In the genomic region with DNA sequence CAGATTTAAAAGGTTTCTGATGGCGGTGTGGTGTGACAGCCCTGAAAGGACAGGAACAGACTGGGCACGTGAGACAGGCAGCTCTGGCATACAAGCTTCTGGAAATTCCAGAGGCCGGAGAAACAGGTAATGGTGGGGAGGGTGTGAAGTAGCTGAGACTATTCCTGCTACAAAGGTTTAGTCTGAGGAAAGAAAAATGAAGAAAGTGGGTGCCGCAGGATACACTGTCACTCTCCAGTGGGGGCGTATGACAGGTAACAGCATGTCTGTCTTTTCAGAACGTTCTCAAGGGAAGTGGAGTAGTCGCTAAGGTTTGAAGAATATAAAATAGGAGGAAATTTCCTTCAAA, we compare ENCODE assay signal across 22 mouse cellular contexts. TPM values are rescaled to one million over a fixed set of nuclear protein-coding genes. Genes with fewer than 3 reads are reported as not detected.
A peak's percentile ranks its signal among the peaks of the same experiment; 100 is the strongest.
DNase-seq lines count a peak whose midpoint lies in the region; ATAC-seq and TF ChIP-seq lines count a peak whose summit lies in the region.
"Had no signal": no experiment of that assay in that cellular context is flagged by ENCODE, and none has a peak within 500 bp of the region (broad histone marks: within the 10 kb centered on the region; RNA-seq: fewer than 3 reads in every experiment).

No protein-coding gene starts in this region.

- no peaks in the 10 kb centered on the region for H3K9me3 ChIP-seq in stomach, embryonic 16.5 days (replicated peaks; ENCODE audit: control insufficient read depth, low read length)
- H3K9me3 ChIP-seq in hindbrain, embryonic 13.5 days = no peaks in the 10 kb centered on the region
- H3K9me3 ChIP-seq: limb, embryonic 12.5 days; lung, embryonic 15.5 days; midbrain, embryonic 10.5 days; midbrain, embryonic 15.5 days had no signal

- H3K4me2 ChIP-seq in stomach, embryonic 16.5 days (ENCODE audit: low read depth, low read length) = no peak overlapping the region
- H3K4me2 ChIP-seq in hindbrain, embryonic 13.5 days = no peak overlapping the region
- H3K4me2 ChIP-seq: hindbrain, embryonic 14.5 days; limb, embryonic 12.5 days; liver, embryonic 11.5 days; lung, embryonic 15.5 days; midbrain, embryonic 15.5 days had no signal

- H3K4me1 ChIP-seq in kidney, adult 2 months (ENCODE audit: control insufficient read depth, insufficient read depth, low read length) = peaks cover 14% of the 10 kb centered on the region; the same call in 1 of the 2 replicates
- H3K4me1 ChIP-seq in stomach, embryonic 16.5 days (ENCODE audit: control insufficient read depth, insufficient read depth, low read length) = peaks cover 5% of the 10 kb centered on the region; the same call in 1 of the 2 replicates
- no peaks in the 10 kb centered on the region for H3K4me1 ChIP-seq in hindbrain, embryonic 13.5 days (replicated peaks)
- H3K4me1 ChIP-seq: limb, embryonic 12.5 days; midbrain, embryonic 10.5 days; midbrain, embryonic 15.5 days had no signal

- peak overlapping the region; percentile 74 for H3K27ac ChIP-seq in kidney, adult 2 months (ENCODE audit: insufficient read depth, low read depth, low read length)
- H3K27ac ChIP-seq in stomach, embryonic 16.5 days (ENCODE audit: low read length) = peak overlapping the region; percentile 49
- H3K27ac ChIP-seq in hindbrain, embryonic 13.5 days = no peak overlapping the region
- H3K27ac ChIP-seq: hindbrain, embryonic 14.5 days; limb, embryonic 12.5 days; lung, embryonic 15.5 days; midbrain, embryonic 10.5 days; midbrain, embryonic 15.5 days had no signal

- no peaks in the 10 kb centered on the region for H3K27me3 ChIP-seq in kidney, adult 2 months (replicated peaks; ENCODE audit: control insufficient read depth, insufficient read depth, low read length)
- H3K27me3 ChIP-seq in stomach, embryonic 16.5 days (ENCODE audit: control insufficient read depth, insufficient read depth, low read length) = no peaks in the 10 kb centered on the region
- H3K27me3 ChIP-seq in hindbrain, embryonic 13.5 days = no peaks in the 10 kb centered on the region
- H3K27me3 ChIP-seq: limb, embryonic 12.5 days; lung, embryonic 15.5 days; midbrain, embryonic 15.5 days had no signal

- H3K4me3 ChIP-seq in kidney, adult 2 months (ENCODE audit: insufficient read depth, low read depth, low read length) = no peak overlapping the region
- H3K4me3 ChIP-seq in stomach, embryonic 16.5 days (replicated peaks; ENCODE audit: low read length) = no peak overlapping the region
- H3K4me3 ChIP-seq in hindbrain, embryonic 13.5 days = no peak overlapping the region
- H3K4me3 ChIP-seq: limb, embryonic 12.5 days; lung, embryonic 15.5 days; midbrain, embryonic 10.5 days; midbrain, embryonic 15.5 days had no signal

- no peak overlapping the region for H3K9ac ChIP-seq in stomach, embryonic 16.5 days (ENCODE audit: low read length)
- H3K9ac ChIP-seq in hindbrain, embryonic 13.5 days = no peak overlapping the region
- H3K9ac ChIP-seq: hindbrain, embryonic 14.5 days; limb, embryonic 12.5 days; lung, embryonic 15.5 days; midbrain, embryonic 15.5 days had no signal

- TF ChIP-seq CTCF in kidney, adult 2 months (conservative IDR thresholded peaks at IDR 0.05; ENCODE audit: insufficient read depth, insufficient read length, low read depth, low read length) = no peak

- 62% methylated on average over 7 of the region's 7 CpGs for WGBS in kidney, adult 2 months
- 80% methylated on average over 7 of the region's 7 CpGs for WGBS in stomach, embryonic 16.5 days
- 96% methylated on average over 7 of the region's 7 CpGs for WGBS in hindbrain, embryonic 13.5 days

- TF ChIP-seq POLR2A in kidney, adult 2 months (IDR thresholded peaks at IDR 0.05; ENCODE audit: low read depth, low read length) = no peak

- H3K36me3 ChIP-seq in kidney, adult 2 months (ENCODE audit: control insufficient read depth, insufficient read depth, low read length) = no peaks in the 10 kb centered on the region; the same call in 1 of the 2 replicates
- H3K36me3 ChIP-seq in stomach, embryonic 16.5 days (ENCODE audit: control insufficient read depth, insufficient read depth, low read length) = no peaks in the 10 kb centered on the region
- no peaks in the 10 kb centered on the region for H3K36me3 ChIP-seq in hindbrain, embryonic 13.5 days
- H3K36me3 ChIP-seq: limb, embryonic 12.5 days; lung, embryonic 15.5 days; midbrain, embryonic 15.5 days had no signal

- ATAC-seq in stomach, embryonic 16.5 days (ENCODE audit: insufficient read depth, low FRiP score) = no peak
- no peak for ATAC-seq in hindbrain, embryonic 13.5 days (ENCODE audit: low FRiP score)
- ATAC-seq: forebrain, embryonic 16.5 days; inflammation-experienced regulatory T-cells, adult 6 months; midbrain, embryonic 15.5 days had no signal

- no peak for DNase-seq in kidney, adult 2 months
- DNase-seq in kidney, postnatal 14 days = no peak
- DNase-seq in CD4-positive helper T cell, adult 2 months (ENCODE audit: low read depth, low spot score) = peak; percentile 25
- peak; percentile 72 for DNase-seq in fat pad, adult 2 months (ENCODE audit: extremely low read depth, low read depth, low spot score)
- no peak for DNase-seq in frontal cortex, postnatal 25 days (ENCODE audit: low spot score in 2 of 2)
- DNase-seq: adrenal gland, postnatal 25 days; cerebellum, adult 11-12 months; cerebellum, postnatal 10 days; gastrocnemius, postnatal 10 days; heart, postnatal 4 days; kidney, adult 11 months; right cerebral cortex, postnatal 25 days had no signal

RNA-seq across cellular contexts. Expression of a gene that starts 55.4 kb away (rescaled TPM):
- polyA plus RNA-seq in kidney, adult 2 months (2012; rRNA removed) = 2.6 and 2.8 TPM in 2 replicates
- polyA plus RNA-seq in stomach, embryonic 16.5 days (2015; fragmentation: Nextera tagmentation; extraction: Ambion mirVana) = 10.4 and 11.8 TPM in 2 replicates
- 7.6 and 7.8 TPM in 2 replicates for polyA plus RNA-seq in hindbrain, embryonic 13.5 days (2015; fragmentation: Nextera tagmentation; extraction: Ambion mirVana)

RNA-seq across cellular contexts. Expression of a gene that starts 55.6 kb away (rescaled TPM):
- 6.0 and 7.3 TPM in 2 replicates for polyA plus RNA-seq in kidney, adult 2 months (2012; rRNA removed)
- polyA plus RNA-seq in stomach, embryonic 16.5 days (2015; fragmentation: Nextera tagmentation; extraction: Ambion mirVana) = 58.4 and 60.0 TPM in 2 replicates
- 62.4 and 66.2 TPM in 2 replicates for polyA plus RNA-seq in hindbrain, embryonic 13.5 days (2015; fragmentation: Nextera tagmentation; extraction: Ambion mirVana)

Comparison
In these comparisons a context has a peak if more than half of its experiments do, and no peak if none do; other contexts are left out.
1. DNase-seq: peak in CD4-positive helper T cell, adult 2 months (single experiment) and fat pad, adult 2 months (single experiment); none in kidney, adult 2 months (single experiment), kidney, postnatal 14 days (single experiment) and frontal cortex, postnatal 25 days (0 of 2).